Mouse (Mus musculus) MEL (cell line): ENCODE data around the gene Fv1.
A peak's percentile ranks its signal among the peaks of the same experiment; 100 is the strongest.

Experiments used
- CTCF ChIP-seq, 3 experiments: IDR thresholded peaks in 2 of 3; conservative IDR thresholded peaks in 1 of 3; 2 replicates each; pipeline ENCODE4 v1.5.1; 2011 to 2012; ENCODE audit warnings: low read length in 3 of 3, low read depth in 2 of 3, mild to moderate bottlenecking in 2 of 3, improper control_type of control experiment in 1 of 3, inconsistent platforms in 1 of 3, mixed read lengths in 1 of 3, moderate library complexity in 1 of 3; ENCODE audit not compliant: control insufficient read depth in 1 of 3, insufficient read depth in 1 of 3, poor library complexity in 1 of 3, severe bottlenecking in 1 of 3
- GABPA ChIP-seq: IDR thresholded peaks from 2 replicates; pipeline ENCODE4 v1.6.1; 2012; ENCODE audit warnings: low read depth, mild to moderate bottlenecking, inconsistent platforms, low read length, improper control_type of control experiment, moderate library complexity
- MYC ChIP-seq: IDR thresholded peaks from 2 replicates; pipeline ENCODE4 v1.6.1; 2011; ENCODE audit warnings: low read depth, mild to moderate bottlenecking, low read length, improper control_type of control experiment, moderate library complexity
- NELFE ChIP-seq: IDR thresholded peaks from 2 replicates; pipeline ENCODE4 v1.6.1; 2011; ENCODE audit warnings: low read depth, low read length, improper control_type of control experiment
- POLR2A ChIP-seq, 2 experiments: IDR thresholded peaks; 2 replicates each; pipeline ENCODE4 v1.6.1; 2011 to 2012; ENCODE audit warnings: low read length in 2 of 2, mild to moderate bottlenecking in 2 of 2, control low read depth in 1 of 2, improper control_type of control experiment in 1 of 2, low read depth in 1 of 2, moderate library complexity in 1 of 2; ENCODE audit not compliant: control insufficient read depth in 1 of 2, insufficient read depth in 1 of 2, poor library complexity in 1 of 2
- POLR2AphosphoS5 ChIP-seq: IDR thresholded peaks from 2 replicates; pipeline ENCODE4 v1.6.1; 2012; ENCODE audit warnings: low read depth, borderline replicate concordance, mild to moderate bottlenecking, inconsistent platforms, low read length, moderate library complexity, mixed read lengths
- ZKSCAN1 ChIP-seq: IDR thresholded peaks from 2 replicates; pipeline ENCODE4 v1.6.1; 2012; ENCODE audit warnings: low read depth, mild to moderate bottlenecking, inconsistent platforms, low read length, improper control_type of control experiment, moderate library complexity

GRCm38 (mm10) chr4:147867563-147868449, 973 bp upstream of the Fv1 start:
- no peak for TF ChIP-seq POLR2A (IDR thresholded peaks at IDR 0.05; ENCODE audit: control insufficient read depth in 1 of 2, insufficient read depth in 1 of 2, low read depth in 1 of 2, low read length in 2 of 2, poor library complexity in 1 of 2)
- TF ChIP-seq GABPA, result no peak
- TF ChIP-seq CTCF (IDR thresholded peaks at IDR 0.05 in 2 of 3, conservative IDR thresholded peaks at IDR 0.05 in 1 of 3; ENCODE audit: control insufficient read depth in 1 of 3, insufficient read depth in 1 of 3, low read depth in 2 of 3, low read length in 3 of 3, poor library complexity in 1 of 3, severe bottlenecking in 1 of 3), result no peak
- TF ChIP-seq MYC, result no peak
- TF ChIP-seq NELFE, result 0 out of 2 replicates have a peak, but pooled peaks have one; percentile 15
- TF ChIP-seq POLR2AphosphoS5, result no peak
- TF ChIP-seq ZKSCAN1, result no peak
